Comparison of ENCODE assay signal across 8 mouse cellular contexts in genomic region chr1:136051465-136051864, GRCm38 (mm10). TPM values are rescaled to one million over a fixed set of nuclear protein-coding genes. Genes with fewer than 3 reads are reported as not detected.
DNase-seq lines count a peak whose midpoint lies in the region; ATAC-seq and TF ChIP-seq lines count a peak whose summit lies in the region.

No protein-coding gene starts in this region.

- peak; percentile 75 for ATAC-seq in Patski
- ATAC-seq in hematopoietic stem cell, adult 5-6 weeks (replicated peaks in 1 of 2; ENCODE audit: insufficient read depth in 1 of 2, low FRiP score in 2 of 2, low TSS enrichment in 1 of 2, low read depth in 1 of 2, poor library complexity in 2 of 2, severe bottlenecking in 2 of 2): peak; percentile 67 to 79
- peak; percentile 86 for ATAC-seq in lung, embryonic 16.5 days (ENCODE audit: low read depth)

- peaks cover 17% of the 10 kb centered on the region for H3K27me3 ChIP-seq in Patski
- H3K27me3 ChIP-seq in lung, embryonic 16.5 days (ENCODE audit: control insufficient read depth, insufficient read depth, low read depth, low read length): peaks cover 39% of the 10 kb centered on the region

- H3K27ac ChIP-seq in lung, embryonic 16.5 days (ENCODE audit: low read length): no peak overlapping the region

- H3K4me2 ChIP-seq in lung, embryonic 16.5 days (ENCODE audit: low read depth, low read length): peak overlapping the region; percentile 46; the same call in 1 of the 2 replicates

- H3K4me3 ChIP-seq in lung, embryonic 16.5 days (ENCODE audit: low read length): no peak overlapping the region; the same call in 1 of the 2 replicates

- CTCF ChIA-PET in Patski (lab: Charles Lee): interaction anchor here (0.7 to 3.4 kb wide), 11 partner anchors 10 to 124 kb away, joined by 3 to 13 read pairs (median 4); no protein-coding TSS in a partner anchor

- POLR2A ChIA-PET in Patski (lab: Charles Lee): no interaction called here

- H3K9me3 ChIP-seq in lung, embryonic 16.5 days (ENCODE audit: control insufficient read depth, low read length): no peaks in the 10 kb centered on the region

- H3K4me1 ChIP-seq in lung, embryonic 16.5 days (replicated peaks; ENCODE audit: control insufficient read depth, insufficient read depth, low read length): peaks cover 10% of the 10 kb centered on the region; the same call in 1 of the 2 replicates

- DNase-seq in Patski (ENCODE audit: low read depth, low spot score): peak; percentile 49
- peak; percentile 92 to 95 for DNase-seq in cerebellum, postnatal 10 days
- DNase-seq in frontal cortex, postnatal 10 days (ENCODE audit: low spot score in 2 of 2): peak; percentile 75 to 78
- DNase-seq in layer of hippocampus, adult 8-10 months (ENCODE audit: low spot score in 2 of 2): peak; percentile 70 to 71
- DNase-seq in ovary, postnatal 36 days (ENCODE audit: low spot score): peak; percentile 43
- peak; percentile 24 to 52 for DNase-seq in urinary bladder, postnatal 36 days (ENCODE audit: low spot score in 2 of 2)

- 0% methylated on average over 6 of the region's 6 CpGs for WGBS in lung, embryonic 16.5 days

- no peaks in the 10 kb centered on the region for H3K36me3 ChIP-seq in lung, embryonic 16.5 days (ENCODE audit: control insufficient read depth, insufficient read depth, low read length)

- H3K9ac ChIP-seq in lung, embryonic 16.5 days (ENCODE audit: low read length): no peak overlapping the region

- in situ Hi-C loops in Patski (cut with MboI; ENCODE audit: low pct_unique_long_range_greater_than_20kb): no loop called here

- no peak for TF ChIP-seq CTCF in Patski (IDR thresholded peaks at IDR 0.05)

RNA-seq across cellular contexts. Expression of gene Ascl5, which starts 0.9 kb away (rescaled TPM):
- polyA plus RNA-seq in Patski (2021): not detected
- total RNA-seq in hematopoietic stem cell, adult 5-6 weeks (2017): not detected in 2 replicates
- not detected for total RNA-seq in layer of hippocampus, adult 8-10 months (2022)
- polyA plus RNA-seq in lung, embryonic 16.5 days (2015; fragmentation: Nextera tagmentation; extraction: Ambion mirVana): not detected in 2 replicates

RNA-seq across cellular contexts. Expression of gene Cacna1s, which starts 1.1 kb away (rescaled TPM):
- not detected for polyA plus RNA-seq in Patski (2021)
- 1.6 TPM in 1 of 2 replicates, not detected in the other for total RNA-seq in hematopoietic stem cell, adult 5-6 weeks (2017)
- 1 to 10 TPM in 2 of 4 experiments, under 1 TPM in 2; 0.37 to 1.9 (median 0.79) TPM for total RNA-seq in layer of hippocampus, adult 8-10 months (2022)
- polyA plus RNA-seq in lung, embryonic 16.5 days (2015; fragmentation: Nextera tagmentation; extraction: Ambion mirVana): 0.29 and 1.0 TPM in 2 replicates

RNA-seq across cellular contexts. Expression of gene Tmem9, which starts 43.5 kb away (rescaled TPM):
- 122 TPM for polyA plus RNA-seq in Patski (2021)
- total RNA-seq in hematopoietic stem cell, adult 5-6 weeks (2017): 17.3 and 33.3 TPM in 2 replicates
- 10 to 100 TPM; 71.4 to 79.2 (median 73.5) TPM for total RNA-seq in layer of hippocampus, adult 8-10 months (2022)
- polyA plus RNA-seq in lung, embryonic 16.5 days (2015; fragmentation: Nextera tagmentation; extraction: Ambion mirVana): 163 and 171 TPM in 2 replicates

RNA-seq across cellular contexts. Expression of gene Igfn1, which starts 45.3 kb away (rescaled TPM):
- not detected for polyA plus RNA-seq in Patski (2021)
- total RNA-seq in hematopoietic stem cell, adult 5-6 weeks (2017): not detected in 2 replicates
- total RNA-seq in layer of hippocampus, adult 8-10 months (2022): under 1 TPM; 0.35 to 0.61 (median 0.38) TPM
- polyA plus RNA-seq in lung, embryonic 16.5 days (2015; fragmentation: Nextera tagmentation; extraction: Ambion mirVana): not detected in 2 replicates

Comparison
In these comparisons a context has a peak if more than half of its experiments do, and no peak if none do; other contexts are left out.
1. DNase-seq: peak in every context shown above with its lines; median percentile 94 in cerebellum, postnatal 10 days; 76 in frontal cortex, postnatal 10 days; 70 in layer of hippocampus, adult 8-10 months; 49 in Patski; 43 in ovary, postnatal 36 days; 38 in urinary bladder, postnatal 36 days.